Mouse (Mus musculus) retina, embryonic 14.5 days (tissue): ENCODE measurements around the gene Fhit.

Experiments used
- DNase-seq: peaks from one replicate; pipeline ENCODE4 v3.0.0-alpha.2; 2015; ENCODE audit warnings: low spot score

Fhit gene

DNA sequence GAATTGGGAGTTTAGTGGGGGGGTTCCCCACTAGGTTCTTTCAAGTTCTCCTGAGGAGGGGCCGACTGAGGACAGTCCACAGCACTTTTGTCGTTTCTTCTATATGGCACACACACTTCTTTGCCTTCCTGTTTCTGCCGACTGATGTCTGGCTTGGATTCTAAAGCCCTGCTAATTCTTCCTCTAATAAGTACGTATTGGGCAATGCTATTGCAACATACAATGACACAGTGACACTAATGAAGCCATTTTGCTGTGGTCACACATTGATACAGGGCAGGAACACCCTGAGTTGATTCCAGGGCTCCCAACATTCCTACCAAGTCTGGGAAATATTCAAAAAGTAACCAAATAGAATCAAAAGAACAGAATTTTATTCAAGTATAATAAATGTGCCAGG, 1032.2 kb downstream of the Fhit start:
- DNase-seq, result no peak

DNA sequence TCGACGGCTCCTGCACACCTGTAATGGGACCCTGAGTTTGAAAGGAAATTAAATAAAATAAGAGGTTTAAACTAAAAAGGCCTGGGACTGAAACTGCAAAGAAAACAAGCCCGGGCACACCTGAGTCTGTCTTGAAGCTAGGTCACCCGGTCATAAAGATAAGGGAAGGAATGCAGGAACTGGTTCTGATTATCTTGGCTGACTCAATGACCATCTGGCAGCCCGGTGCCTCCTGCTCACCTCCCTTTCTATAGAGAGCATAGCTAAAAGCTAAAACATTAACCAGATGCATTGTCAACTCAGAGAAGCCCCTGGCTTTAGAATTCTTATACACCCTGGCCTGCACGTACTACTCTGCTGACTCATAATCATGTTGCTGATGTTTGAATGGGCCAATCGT, 1032.7 kb downstream of the Fhit start:
- no peak for DNase-seq

DNA sequence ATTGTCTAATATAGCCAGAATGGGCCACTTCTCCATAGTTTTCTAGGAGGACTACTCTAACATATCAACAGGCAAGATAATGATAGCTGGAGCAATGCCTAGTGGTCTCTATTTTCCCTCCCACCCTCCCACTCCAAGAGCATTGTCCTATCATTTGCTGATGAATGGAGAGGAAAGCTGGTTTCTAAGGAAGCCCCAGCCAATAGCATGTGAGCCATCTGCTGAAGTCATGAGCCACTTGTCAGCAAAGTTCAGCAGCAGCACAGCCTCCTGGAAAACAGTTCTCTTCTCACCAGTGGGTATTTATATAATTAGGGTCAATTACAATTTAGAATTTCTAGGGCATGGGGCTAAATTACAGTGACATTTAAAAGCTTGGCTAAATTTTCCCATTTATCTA, 1035.3 kb downstream of the Fhit start:
- DNase-seq, result no peak

DNA sequence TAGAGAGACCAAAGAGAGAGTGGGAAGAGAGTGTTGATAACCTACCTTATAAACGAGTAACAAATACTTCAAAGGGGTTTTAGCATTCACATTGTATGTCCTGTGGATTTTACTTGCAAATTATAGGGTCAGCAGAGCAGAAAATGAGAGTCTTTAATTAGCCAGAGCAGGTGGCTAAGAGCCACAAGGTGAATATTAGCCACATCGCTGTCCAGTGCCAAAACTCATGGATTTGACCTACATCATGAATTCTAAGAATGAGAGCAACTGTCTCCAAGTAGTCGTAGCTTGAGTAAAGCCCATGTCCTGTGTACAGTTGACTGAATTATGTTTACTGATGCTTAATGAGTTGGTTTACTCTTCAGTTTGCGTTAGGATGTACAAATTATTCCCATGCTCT, 1039.7 kb downstream of the Fhit start:
- DNase-seq, result no peak

DNA sequence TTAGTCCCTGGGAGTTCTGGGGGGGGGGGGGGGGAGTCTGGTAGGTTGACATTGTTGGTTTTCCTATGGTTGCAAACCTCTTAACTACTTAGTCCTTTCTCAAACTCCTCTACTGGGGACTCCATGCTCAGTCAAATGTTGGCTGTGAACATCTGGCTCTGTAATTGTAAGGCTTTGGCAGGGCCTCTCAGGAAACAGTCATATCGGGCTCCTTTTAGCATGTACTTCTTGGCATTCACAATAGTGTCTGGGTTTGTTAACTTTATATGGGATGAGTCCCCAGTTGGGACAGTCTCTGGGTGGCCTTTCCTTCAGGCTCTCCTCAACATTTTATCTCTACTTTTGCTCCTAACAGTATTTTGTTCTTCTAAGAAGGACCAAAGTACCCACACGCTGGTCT, 1065.6 kb downstream of the Fhit start:
- DNase-seq, result no peak

DNA sequence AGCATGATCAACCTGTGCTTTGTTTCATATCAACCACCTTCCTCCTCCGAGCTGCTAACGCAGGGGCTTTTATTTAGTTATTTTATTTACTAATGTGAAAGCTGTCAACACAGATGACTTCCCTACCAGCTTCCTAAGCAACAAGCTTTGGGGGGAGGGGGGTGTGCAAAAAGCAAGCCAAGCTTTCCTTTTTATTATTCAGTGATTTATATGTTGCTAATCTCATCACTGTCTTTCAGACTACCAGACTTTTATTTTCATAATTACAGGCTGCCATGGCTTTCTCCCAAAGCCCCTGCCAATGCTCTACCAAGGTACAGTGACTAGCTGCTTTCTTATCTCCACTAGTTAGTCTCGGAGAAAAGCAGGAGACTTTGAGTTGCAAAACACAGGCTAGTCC, 1082.8 kb downstream of the Fhit start:
- DNase-seq, result no peak

DNA sequence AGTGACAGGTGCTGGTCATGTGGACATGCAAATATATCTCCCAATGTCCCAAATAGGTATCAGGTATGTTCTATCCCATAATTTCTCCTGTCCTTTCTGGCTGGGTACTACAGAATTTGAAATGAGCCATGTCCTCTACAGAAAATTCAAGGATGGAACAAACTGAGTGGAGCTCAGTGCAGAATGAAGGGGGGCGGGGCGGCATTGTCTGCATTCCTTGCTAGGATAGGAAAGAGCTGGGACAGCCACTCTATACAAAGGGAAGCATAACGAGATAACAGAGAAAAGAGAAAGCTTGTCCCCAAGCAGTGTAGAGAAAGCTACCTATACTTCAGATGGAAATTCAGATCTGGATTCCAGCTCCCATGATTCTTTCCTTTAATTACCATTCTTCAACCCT, 1111.9 kb downstream of the Fhit start:
- DNase-seq, result no peak

DNA sequence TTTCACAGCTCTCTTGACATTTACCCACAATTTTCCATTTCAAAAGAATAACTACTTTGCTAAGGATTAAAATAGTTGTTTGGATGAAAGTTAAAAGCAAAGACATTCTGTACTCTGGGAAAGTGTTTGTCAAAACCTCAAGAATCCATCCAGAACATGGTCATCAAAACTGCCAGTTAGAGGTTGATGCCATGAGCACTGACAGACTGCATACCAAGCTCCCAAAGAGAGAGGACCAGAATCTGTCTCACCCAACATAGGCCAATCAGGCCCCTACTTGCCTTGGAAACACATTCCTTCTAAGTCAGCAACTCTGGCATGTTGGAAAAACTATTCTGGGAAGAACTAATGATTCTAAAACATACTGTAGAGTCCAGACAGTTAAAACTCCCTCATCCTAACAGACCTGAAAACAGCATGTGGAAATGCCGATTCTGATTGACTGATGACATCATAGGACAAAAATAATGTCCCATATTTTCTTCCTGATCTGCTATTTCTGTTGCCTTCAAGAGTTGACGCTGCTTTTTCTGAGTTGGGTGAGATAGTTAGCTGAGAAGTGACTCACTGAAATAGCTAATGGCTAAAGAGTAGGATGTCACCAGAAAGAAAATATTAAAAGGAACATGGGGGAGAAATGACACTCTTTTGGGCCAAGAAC, 1114.6 kb downstream of the Fhit start:
- DNase-seq, result no peak

GRCm38 (mm10) chr14:10046336-10047122, 1115.3 kb downstream of the Fhit start:
- DNase-seq, result peak; percentile 27

- DNase-seq, result no peak
These were observed 1123.8 kb downstream of the Fhit start for GRCm38 (mm10) chr14:10038021-10038420.

DNA sequence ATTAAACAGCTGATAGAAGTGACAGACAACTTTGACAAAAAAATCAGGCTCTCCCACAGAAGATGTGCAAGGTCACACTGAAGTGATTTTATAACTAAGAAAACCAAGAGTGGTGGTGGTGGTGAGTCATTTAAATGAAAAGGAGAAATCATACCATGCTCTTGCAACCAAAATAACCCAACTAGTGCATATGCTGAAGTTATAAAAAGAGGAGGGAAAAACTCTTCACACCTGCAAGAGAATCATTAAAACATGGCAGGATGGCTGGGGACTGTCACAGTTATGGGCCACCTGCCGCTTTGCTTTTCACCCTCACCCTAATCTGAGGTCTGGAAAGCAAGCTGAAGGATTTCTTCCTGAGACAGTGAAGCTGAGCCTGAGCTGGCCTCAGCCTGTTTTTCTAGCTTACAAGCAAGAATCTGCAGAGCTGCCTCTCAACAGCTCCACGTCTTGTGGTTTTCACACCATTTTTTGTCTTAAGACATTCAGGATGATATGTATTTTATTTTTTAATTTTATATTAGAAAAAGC, 1125.1 kb downstream of the Fhit start:
- no peak for DNase-seq

- DNase-seq, result peak; percentile 35
These were observed 1126.2 kb downstream of the Fhit start for GRCm38 (mm10) chr14:10035682-10036081.

GRCm38 (mm10) chr14:10035270-10035669, 1126.6 kb downstream of the Fhit start:
- no peak for DNase-seq

- no peak for DNase-seq
These were observed 1138.5 kb downstream of the Fhit start for GRCm38 (mm10) chr14:10023382-10023781.

DNA sequence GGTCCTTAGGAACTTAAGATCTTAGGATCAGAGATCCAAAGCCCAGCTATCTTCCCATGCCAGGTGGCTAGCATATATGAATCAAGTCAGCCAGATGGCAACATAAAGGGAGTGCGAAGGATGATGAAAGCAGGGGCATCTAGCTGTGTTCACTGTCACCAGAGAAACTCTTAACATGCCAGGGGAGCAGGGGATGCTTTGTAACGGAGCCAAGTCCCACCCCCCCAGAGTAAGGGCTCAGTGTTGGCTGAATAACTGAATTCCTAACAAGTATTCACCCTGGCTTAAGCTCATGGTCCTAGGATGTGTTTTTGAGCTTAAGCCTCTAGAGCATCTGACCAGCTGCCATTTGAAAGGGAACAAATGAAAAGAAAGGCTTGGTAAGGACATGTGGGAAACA, 1139.5 kb downstream of the Fhit start:
- no peak for DNase-seq

GRCm38 (mm10) chr14:10020400-10021140, 1141.3 kb downstream of the Fhit start:
- no peak for DNase-seq

DNA sequence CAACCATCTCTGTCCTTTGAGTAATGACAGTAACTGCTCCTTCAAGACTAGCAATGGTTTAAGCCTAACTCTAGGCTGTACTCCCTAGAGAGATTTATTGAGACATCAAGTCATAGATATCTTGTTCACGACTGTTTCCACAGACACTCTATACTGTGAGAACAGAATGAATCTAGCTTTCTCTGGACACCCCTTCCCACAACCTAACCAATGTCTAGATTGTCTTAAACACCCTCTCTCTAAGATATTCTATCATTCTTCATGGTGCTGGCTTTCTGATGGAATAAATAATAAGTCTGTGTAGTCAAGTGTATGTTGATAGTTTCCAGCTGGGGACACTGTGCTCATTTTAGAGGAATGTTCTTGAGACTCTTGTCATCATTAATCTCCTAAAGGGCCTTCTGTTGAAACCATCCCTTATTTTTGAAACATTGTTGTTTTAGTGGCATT, 1148.0 kb downstream of the Fhit start:
- no peak for DNase-seq

DNA sequence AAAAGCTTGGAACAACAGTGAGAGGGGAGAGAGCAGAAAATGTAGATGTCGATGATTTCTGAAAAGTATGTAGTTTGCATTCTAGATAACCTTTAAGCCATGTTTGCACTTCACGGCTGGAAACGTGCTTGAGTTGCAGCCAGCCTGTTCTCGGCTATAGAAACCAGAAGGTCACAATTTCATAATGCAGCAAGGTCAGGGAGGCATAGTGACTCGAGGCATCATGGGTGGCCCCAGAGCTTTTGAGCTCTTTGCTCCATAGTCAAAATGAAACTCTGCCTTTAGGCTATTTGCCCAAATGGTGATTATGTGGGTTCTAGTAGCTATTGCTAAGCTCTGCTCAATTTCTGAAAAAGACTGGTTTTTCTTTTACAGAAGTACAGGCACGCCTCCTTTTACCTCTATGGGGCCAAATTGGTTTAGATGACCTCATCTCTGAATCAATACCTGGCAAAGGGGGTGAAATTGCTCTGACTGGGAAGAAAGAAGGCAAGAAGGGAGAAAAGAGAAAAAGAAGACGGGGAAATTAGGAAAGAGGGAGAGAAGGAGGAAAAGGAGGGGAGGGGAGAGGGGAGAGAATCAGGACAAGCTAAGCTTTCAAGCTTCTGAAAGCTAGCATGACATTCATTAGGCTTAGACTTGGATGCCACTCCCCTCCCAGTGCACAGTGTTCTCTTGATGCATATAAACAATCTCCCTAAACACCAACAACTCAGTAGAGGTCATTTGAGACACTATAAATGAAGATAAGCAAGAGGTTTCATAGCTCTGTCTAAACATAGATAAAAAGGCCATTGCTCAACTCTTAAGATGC, 1148.6 kb downstream of the Fhit start:
- no peak for DNase-seq

DNA sequence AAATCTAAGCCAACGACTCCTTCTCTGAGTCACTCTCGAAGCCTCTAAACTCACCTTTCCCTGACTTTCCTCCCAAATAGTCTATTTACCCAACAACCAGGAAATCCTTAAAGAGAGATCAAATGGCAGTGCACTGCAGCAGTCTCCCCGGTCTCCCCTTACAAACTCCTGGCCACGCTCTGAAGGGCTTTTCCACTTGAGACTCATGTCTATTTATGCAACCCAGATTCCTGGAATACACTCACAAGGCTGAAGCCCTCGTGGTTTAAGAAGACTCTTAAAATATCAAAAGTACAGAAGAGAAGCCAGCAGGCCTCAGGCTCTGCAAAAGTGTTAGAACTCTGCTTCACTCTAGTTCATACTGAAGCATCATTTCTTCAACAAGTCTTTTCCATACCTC, 1155.6 kb downstream of the Fhit start:
- no peak for DNase-seq

GRCm38 (mm10) chr14:10003847-10004246, 1158.0 kb downstream of the Fhit start:
- no peak for DNase-seq

GRCm38 (mm10) chr14:9990677-9991076, 1171.2 kb downstream of the Fhit start:
- DNase-seq, result no peak
